Mouse (Mus musculus) erythroblast, embryonic 14.5 days (primary cell): Measurements from ENCODE around the gene Igf2bp3. TPM values are rescaled to one million over a fixed set of nuclear protein-coding genes. Genes with fewer than 3 reads are reported as not detected.
A peak's percentile ranks its signal among the peaks of the same experiment; 100 is the strongest.

ENCODE experiments used
- H3K27me3 ChIP-seq: 2 replicates; pipeline ENCODE4 v1.6.1; 2012; ENCODE audit warnings: inconsistent platforms; ENCODE audit not compliant: control insufficient read depth
- H3K36me3 ChIP-seq: 2 replicates; pipeline ENCODE4 v1.6.1; 2012; ENCODE audit warnings: mild to moderate bottlenecking, inconsistent platforms; ENCODE audit not compliant: control insufficient read depth
- H3K4me1 ChIP-seq: 2 replicates; pipeline ENCODE4 v1.6.1; 2012; ENCODE audit warnings: inconsistent platforms; ENCODE audit not compliant: control insufficient read depth
- H3K4me3 ChIP-seq: replicated peaks from 2 replicates; pipeline ENCODE3; 2012; ENCODE audit warnings: moderate library complexity, mild to moderate bottlenecking, inconsistent platforms
- H3K9me3 ChIP-seq: 2 replicates; pipeline ENCODE4 v1.6.1; 2012; ENCODE audit warnings: low read length, inconsistent platforms, mixed read lengths; ENCODE audit not compliant: control insufficient read depth
- GATA1 ChIP-seq: IDR thresholded peaks from 2 replicates; pipeline ENCODE4 v1.6.1; 2012; ENCODE audit warnings: low read length, inconsistent platforms, mixed read lengths
- TAL1 ChIP-seq: IDR thresholded peaks from 3 replicates; pipeline ENCODE4 v1.6.1; 2012; ENCODE audit warnings: low read length, inconsistent platforms, mixed read lengths
- polyA plus RNA-seq: library from polyadenylated mRNA; stranded (reverse); fragments of >175 nt; gene quantifications from 2 replicates; pipeline ENCODE4 v1.2.3, GENCODE M21; 2012

Igf2bp3 gene
- polyA plus RNA-seq, 1 experiment: 0.58 TPM

DNA sequence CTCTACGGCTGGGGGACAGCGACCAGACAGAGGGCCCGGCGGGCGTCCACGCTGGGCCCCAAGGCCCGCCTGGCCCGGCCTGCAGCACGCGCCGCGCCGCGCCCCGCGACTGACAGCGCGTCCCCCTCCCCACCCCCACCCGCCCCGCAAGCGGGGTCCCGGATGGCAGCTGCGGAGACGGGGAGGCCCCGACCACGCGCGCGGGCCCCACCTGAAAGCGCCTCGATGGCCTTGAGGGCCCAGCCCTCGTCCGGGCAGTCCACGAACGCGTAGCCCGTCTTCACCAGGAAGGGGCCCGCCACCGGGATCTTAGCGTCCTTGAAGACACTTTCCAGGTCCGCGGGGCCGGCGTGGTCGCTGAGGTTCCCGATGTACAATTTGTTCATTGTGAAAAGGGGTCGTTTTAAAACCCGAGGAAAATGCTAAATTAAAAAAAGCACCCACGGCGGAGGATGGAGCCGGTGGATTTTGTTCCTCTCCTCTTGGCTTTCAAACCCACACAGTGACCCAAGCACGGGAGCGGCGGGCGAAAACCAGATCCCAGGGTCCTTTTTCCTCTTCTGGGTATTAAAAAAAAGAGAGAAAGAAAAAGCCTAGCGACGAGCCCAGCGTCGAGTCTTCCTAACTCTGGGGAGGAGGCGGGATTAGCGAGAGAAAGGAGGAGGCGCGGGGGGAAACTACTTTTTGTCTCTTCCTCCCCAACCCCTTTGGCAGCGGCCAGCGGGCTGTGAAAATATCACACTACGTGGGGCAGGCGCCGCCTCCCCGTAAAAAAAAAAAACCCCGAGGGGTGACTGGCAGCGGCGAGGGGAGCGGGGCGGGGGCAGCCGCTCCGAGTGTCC is 450 bp downstream of the Igf2bp3 start:
- H3K36me3 ChIP-seq: no peaks in the 10 kb centered on the region
- peaks cover 12% of the 10 kb centered on the region for H3K27me3 ChIP-seq
- H3K4me3 ChIP-seq: peak overlapping the region; percentile 68
- peaks cover 40% of the 10 kb centered on the region for H3K4me1 ChIP-seq
- no peak for TF ChIP-seq GATA1
- no peak for TF ChIP-seq TAL1
- H3K9me3 ChIP-seq: no peaks in the 10 kb centered on the region

DNA sequence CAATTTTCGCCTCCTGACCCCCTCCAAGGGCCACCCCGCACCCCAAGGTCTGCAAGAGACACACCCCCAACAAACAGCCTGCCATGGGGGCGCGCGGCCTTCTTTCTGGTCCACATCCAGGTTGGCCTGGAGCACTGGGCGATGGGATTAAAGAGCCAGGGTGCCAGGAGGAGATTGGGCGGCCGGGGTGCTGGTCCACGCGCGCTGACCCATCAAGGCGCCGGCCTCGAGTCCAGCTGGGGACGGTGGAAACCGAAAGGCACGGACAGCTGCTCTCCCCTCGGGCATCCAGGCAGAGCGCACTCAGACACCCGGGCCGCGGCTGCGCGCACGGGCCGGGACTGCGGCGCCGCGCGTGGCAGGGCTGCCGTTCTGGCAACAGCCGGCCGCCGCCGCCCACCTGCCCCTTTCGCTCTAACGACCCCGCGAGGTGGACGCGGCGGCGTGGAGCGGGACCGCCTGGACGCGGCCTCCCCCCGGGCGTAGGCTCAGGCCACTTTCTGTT is 1.1 kb downstream of the Igf2bp3 start:
- Histone ChIP-seq H3K9me3 (no peaks in the 10 kb centered on the region), H3K27me3 (peaks cover 12% of the 10 kb centered on the region), H3K4me1 (peaks cover 43% of the 10 kb centered on the region), H3K36me3 (no peaks in the 10 kb centered on the region), H3K4me3 (peak overlapping the region; percentile 68)
- TF ChIP-seq GATA1 (no peak), TAL1 (no peak)

GRCm38 (mm10) chr6:49212931-49213580 is 1.7 kb downstream of the Igf2bp3 start:
- H3K4me1 ChIP-seq: peaks cover 49% of the 10 kb centered on the region
- H3K36me3 ChIP-seq: peaks cover 3% of the 10 kb centered on the region; the same call in 1 of the 2 replicates
- TF ChIP-seq TAL1: no peak
- no peak for TF ChIP-seq GATA1
- no peaks in the 10 kb centered on the region for H3K9me3 ChIP-seq
- H3K27me3 ChIP-seq: peaks cover 12% of the 10 kb centered on the region
- peak overlapping the region; percentile 68 for H3K4me3 ChIP-seq

DNA sequence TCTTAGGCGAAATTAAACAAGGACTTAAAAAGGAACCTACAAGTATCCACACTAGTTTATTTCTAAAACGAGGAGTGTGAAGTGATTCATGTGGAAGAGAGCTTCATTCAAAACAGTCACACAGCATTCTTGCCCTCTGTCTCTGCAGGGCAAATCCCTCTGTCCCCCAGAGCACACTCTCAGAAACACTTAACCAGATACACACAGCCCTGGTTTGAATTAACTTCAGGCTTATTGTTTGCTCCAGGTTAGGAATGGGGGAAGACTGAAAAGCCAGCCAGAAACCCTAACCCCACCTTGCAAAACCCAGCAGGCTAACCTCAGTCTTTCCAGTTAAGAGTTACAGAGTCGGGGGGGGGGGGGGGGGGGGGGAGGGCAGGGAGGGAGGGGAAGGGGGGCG is 2.6 kb downstream of the Igf2bp3 start:
- Histone ChIP-seq H3K36me3 (peaks cover 3% of the 10 kb centered on the region; the same call in 1 of the 2 replicates), H3K9me3 (no peaks in the 10 kb centered on the region), H3K27me3 (peaks cover 12% of the 10 kb centered on the region), H3K4me1 (peaks cover 54% of the 10 kb centered on the region), H3K4me3 (no peak overlapping the region)
- TF ChIP-seq GATA1 (no peak), TAL1 (no peak)

- Histone ChIP-seq H3K9me3 (no peaks in the 10 kb centered on the region), H3K4me1 (peaks cover 54% of the 10 kb centered on the region), H3K4me3 (no peak overlapping the region), H3K27me3 (peaks cover 12% of the 10 kb centered on the region), H3K36me3 (peaks cover 4% of the 10 kb centered on the region)
- no peak for TF ChIP-seq GATA1
- TF ChIP-seq TAL1: no peak
Measured at GRCm38 (mm10) chr6:49211596-49211995, 3.2 kb downstream of the Igf2bp3 start.

- H3K27me3 ChIP-seq: peaks cover 12% of the 10 kb centered on the region
- H3K4me3 ChIP-seq: peak overlapping the region; percentile 11
- no peak for TF ChIP-seq TAL1
- no peak for TF ChIP-seq GATA1
- H3K9me3 ChIP-seq: no peaks in the 10 kb centered on the region
- H3K36me3 ChIP-seq: peaks cover 13% of the 10 kb centered on the region
- H3K4me1 ChIP-seq: peaks cover 52% of the 10 kb centered on the region
Measured at GRCm38 (mm10) chr6:49209881-49210854, 4.6 kb downstream of the Igf2bp3 start.

- peaks cover 44% of the 10 kb centered on the region for H3K4me1 ChIP-seq
- no peak for TF ChIP-seq TAL1
- TF ChIP-seq GATA1: no peak
- peak overlapping the region; percentile 50 for H3K4me3 ChIP-seq
- H3K9me3 ChIP-seq: no peaks in the 10 kb centered on the region
- H3K27me3 ChIP-seq: peaks cover 12% of the 10 kb centered on the region
- H3K36me3 ChIP-seq: peaks cover 17% of the 10 kb centered on the region
Measured at GRCm38 (mm10) chr6:49208935-49209334, 5.8 kb downstream of the Igf2bp3 start.

DNA sequence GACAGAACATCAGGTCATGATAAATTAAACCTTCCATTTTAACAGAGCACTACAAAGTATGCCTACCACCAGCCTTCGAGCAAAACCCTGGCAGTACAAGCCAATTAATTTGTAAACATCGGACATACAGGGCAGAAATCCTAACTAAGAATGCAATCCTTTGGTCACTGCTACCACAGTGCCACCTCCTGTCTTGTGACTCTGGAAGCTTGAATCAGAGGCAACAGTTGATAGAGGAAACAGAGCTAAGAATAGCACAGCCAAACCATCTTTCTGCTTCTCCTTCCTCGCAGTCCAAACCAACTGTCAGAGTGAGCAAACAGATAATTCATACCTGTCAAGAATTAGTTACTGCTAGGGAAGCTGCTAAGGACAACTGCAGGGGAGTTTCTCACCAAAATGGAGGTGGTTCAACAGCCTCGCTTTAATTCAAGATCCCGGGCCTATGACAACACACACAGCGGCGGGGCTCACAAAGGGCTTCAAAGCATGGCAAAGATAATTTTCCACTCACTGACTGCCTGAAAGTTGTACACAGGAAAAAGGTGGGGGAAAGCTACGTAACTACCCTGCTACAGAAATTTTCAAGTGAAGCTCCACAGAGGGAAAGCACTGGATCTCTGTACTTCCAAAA is 6.3 kb downstream of the Igf2bp3 start:
- Histone ChIP-seq H3K36me3 (peaks cover 17% of the 10 kb centered on the region), H3K4me1 (peaks cover 39% of the 10 kb centered on the region), H3K9me3 (no peaks in the 10 kb centered on the region), H3K27me3 (peaks cover 7% of the 10 kb centered on the region), H3K4me3 (peak overlapping the region; percentile 50)
- no peak for TF ChIP-seq GATA1
- TF ChIP-seq TAL1: no peak
